Mouse (Mus musculus): ENCODE measurements around the gene Ahdc1.

GRCm38 (mm10) chr4:133011821-133012775, 1.0 kb downstream of the Ahdc1 start:
- TF ChIP-seq CTCF (IDR thresholded peaks at IDR 0.05; ENCODE audit: low read depth, low read length) (no peak), POLR2AphosphoS5 (IDR thresholded peaks at IDR 0.05; ENCODE audit: insufficient replicate concordance, low read depth, low read length) (no peak), TAL1 (conservative IDR thresholded peaks at IDR 0.05; ENCODE audit: low read depth, low read length) (no peak), GATA1 (IDR thresholded peaks at IDR 0.05; ENCODE audit: borderline replicate concordance, low read length) (no peak), GATA2 (IDR thresholded peaks at IDR 0.05; ENCODE audit: borderline replicate concordance, low read depth, low read length) (no peak)

Measured in G1E (cell line).